Mouse (Mus musculus): ENCODE results near the gene Ercc1. TPM values are rescaled to one million over a fixed set of nuclear protein-coding genes. Genes with fewer than 3 reads are reported as not detected.

Gene Ercc1
- polyA plus RNA-seq, 1 experiment from 2014 or later: 102 TPM

GRCm38 (mm10) chr7:19319458-19319857 lies 25.1 kb upstream of the Ercc1 start:
- H3K9me3 ChIP-seq (ENCODE audit: control insufficient read depth, low read length): no peaks in the 10 kb centered on the region
- no peaks in the 10 kb centered on the region for H3K36me3 ChIP-seq (ENCODE audit: control insufficient read depth, insufficient read depth, low read length)
- peak overlapping the region; percentile 56 for H3K9ac ChIP-seq (ENCODE audit: low read depth, low read length)
- H3K27ac ChIP-seq (ENCODE audit: low read depth, low read length): no peak overlapping the region
- 19% methylated on average over 9 of the region's 9 CpGs for WGBS
- ATAC-seq (ENCODE audit: low FRiP score, low TSS enrichment): peak; percentile 63
- peaks cover 10% of the 10 kb centered on the region; the same call in 1 of the 2 replicates for H3K27me3 ChIP-seq (ENCODE audit: control insufficient read depth, insufficient read depth, low read length)
- peak overlapping the region; percentile 65 for H3K4me2 ChIP-seq (replicated peaks; ENCODE audit: low read depth, low read length)
- H3K4me1 ChIP-seq (ENCODE audit: control insufficient read depth, insufficient read depth, low read length): 0 out of 2 replicates have a peak, but pooled peaks cover 4% of the 10 kb centered on the region
- peak overlapping the region; percentile 36 for H3K4me3 ChIP-seq (ENCODE audit: low read length)

GRCm38 (mm10) chr7:19319906-19320305 lies 24.7 kb upstream of the Ercc1 start:
- peak overlapping the region; percentile 65 for H3K4me2 ChIP-seq (replicated peaks; ENCODE audit: low read depth, low read length)
- H3K36me3 ChIP-seq (ENCODE audit: control insufficient read depth, insufficient read depth, low read length): no peaks in the 10 kb centered on the region
- peaks cover 10% of the 10 kb centered on the region; the same call in 1 of the 2 replicates for H3K27me3 ChIP-seq (ENCODE audit: control insufficient read depth, insufficient read depth, low read length)
- H3K9ac ChIP-seq (ENCODE audit: low read depth, low read length): peak overlapping the region; percentile 56
- H3K4me3 ChIP-seq (ENCODE audit: low read length): peak overlapping the region; percentile 36
- peak; percentile 94 for ATAC-seq (ENCODE audit: low FRiP score, low TSS enrichment)
- H3K27ac ChIP-seq (ENCODE audit: low read depth, low read length): no peak overlapping the region
- 0 out of 2 replicates have a peak, but pooled peaks cover 4% of the 10 kb centered on the region for H3K4me1 ChIP-seq (ENCODE audit: control insufficient read depth, insufficient read depth, low read length)
- under 1% methylated on average over 40 of the region's 41 CpGs for WGBS
- H3K9me3 ChIP-seq (ENCODE audit: control insufficient read depth, low read length): no peaks in the 10 kb centered on the region

- H3K4me1 ChIP-seq (ENCODE audit: control insufficient read depth, insufficient read depth, low read length): 0 out of 2 replicates have a peak, but pooled peaks cover 4% of the 10 kb centered on the region
- no peak for ATAC-seq (ENCODE audit: low FRiP score, low TSS enrichment)
- H3K9ac ChIP-seq (ENCODE audit: low read depth, low read length): peak overlapping the region; percentile 40; the same call in 1 of the 2 replicates
- H3K36me3 ChIP-seq (ENCODE audit: control insufficient read depth, insufficient read depth, low read length): no peaks in the 10 kb centered on the region
- H3K4me3 ChIP-seq (ENCODE audit: low read length): peak overlapping the region; percentile 36; the same call in 1 of the 2 replicates
- H3K27me3 ChIP-seq (ENCODE audit: control insufficient read depth, insufficient read depth, low read length): peaks cover 10% of the 10 kb centered on the region; the same call in 1 of the 2 replicates
- no peak overlapping the region for H3K27ac ChIP-seq (ENCODE audit: low read depth, low read length)
- WGBS: 39% methylated on average over 7 of the region's 7 CpGs
- H3K4me2 ChIP-seq (replicated peaks; ENCODE audit: low read depth, low read length): peak overlapping the region; percentile 65
- no peaks in the 10 kb centered on the region for H3K9me3 ChIP-seq (ENCODE audit: control insufficient read depth, low read length)
These were observed 23.9 kb upstream of the Ercc1 start for GRCm38 (mm10) chr7:19320637-19321036.

DNA sequence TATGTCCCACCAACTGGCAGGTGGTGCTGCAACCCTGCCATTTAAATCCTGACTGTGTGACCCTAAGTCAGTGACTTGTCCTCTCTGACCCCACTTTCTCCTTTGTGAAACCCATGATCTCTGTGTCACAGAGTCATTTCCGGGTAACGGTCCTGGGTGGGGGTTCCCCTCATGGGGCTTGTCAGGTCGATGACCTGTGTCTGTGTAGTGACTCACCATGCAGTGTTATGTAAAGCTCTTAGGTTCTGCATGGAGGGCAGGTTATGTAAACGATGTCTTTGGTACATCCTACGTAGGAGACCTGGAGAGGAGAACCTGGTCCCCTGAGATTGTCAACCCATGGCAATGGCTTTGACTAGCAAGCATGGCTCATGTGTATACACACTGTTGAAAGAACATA lies 23.1 kb upstream of the Ercc1 start:
- no peak for ATAC-seq (ENCODE audit: low FRiP score, low TSS enrichment)
- WGBS: 40% methylated on average over 5 of the region's 5 CpGs
- H3K4me3 ChIP-seq (ENCODE audit: low read length): no peak overlapping the region

GRCm38 (mm10) chr7:19322489-19322888 lies 22.1 kb upstream of the Ercc1 start:
- Histone ChIP-seq H3K4me2 (replicated peaks; ENCODE audit: low read depth, low read length) (no peak overlapping the region), H3K27me3 (ENCODE audit: control insufficient read depth, insufficient read depth, low read length) (peaks cover 10% of the 10 kb centered on the region; the same call in 1 of the 2 replicates), H3K36me3 (ENCODE audit: control insufficient read depth, insufficient read depth, low read length) (no peaks in the 10 kb centered on the region), H3K27ac (ENCODE audit: low read depth, low read length) (no peak overlapping the region), H3K9me3 (ENCODE audit: control insufficient read depth, low read length) (no peaks in the 10 kb centered on the region), H3K4me1 (ENCODE audit: control insufficient read depth, insufficient read depth, low read length) (peaks cover 15% of the 10 kb centered on the region), H3K4me3 (ENCODE audit: low read length) (no peak overlapping the region), H3K9ac (ENCODE audit: low read depth, low read length) (no peak overlapping the region)
- ATAC-seq (ENCODE audit: low FRiP score, low TSS enrichment): no peak
- WGBS: 42% methylated on average over 9 of the region's 9 CpGs

More for the DNA sequence above, 23.1 kb upstream of the Ercc1 start:
- Histone ChIP-seq H3K9me3 (ENCODE audit: control insufficient read depth, low read length) (no peaks in the 10 kb centered on the region), H3K9ac (ENCODE audit: low read depth, low read length) (no peak overlapping the region), H3K4me2 (replicated peaks; ENCODE audit: low read depth, low read length) (no peak overlapping the region), H3K27ac (ENCODE audit: low read depth, low read length) (no peak overlapping the region), H3K36me3 (ENCODE audit: control insufficient read depth, insufficient read depth, low read length) (no peaks in the 10 kb centered on the region), H3K27me3 (ENCODE audit: control insufficient read depth, insufficient read depth, low read length) (peaks cover 10% of the 10 kb centered on the region; the same call in 1 of the 2 replicates), H3K4me1 (ENCODE audit: control insufficient read depth, insufficient read depth, low read length) (peaks cover 8% of the 10 kb centered on the region; the same call in 1 of the 2 replicates)

- H3K9ac ChIP-seq (ENCODE audit: low read depth, low read length): no peak overlapping the region
These were observed 20.4 kb upstream of the Ercc1 start for GRCm38 (mm10) chr7:19324221-19324620.

DNA sequence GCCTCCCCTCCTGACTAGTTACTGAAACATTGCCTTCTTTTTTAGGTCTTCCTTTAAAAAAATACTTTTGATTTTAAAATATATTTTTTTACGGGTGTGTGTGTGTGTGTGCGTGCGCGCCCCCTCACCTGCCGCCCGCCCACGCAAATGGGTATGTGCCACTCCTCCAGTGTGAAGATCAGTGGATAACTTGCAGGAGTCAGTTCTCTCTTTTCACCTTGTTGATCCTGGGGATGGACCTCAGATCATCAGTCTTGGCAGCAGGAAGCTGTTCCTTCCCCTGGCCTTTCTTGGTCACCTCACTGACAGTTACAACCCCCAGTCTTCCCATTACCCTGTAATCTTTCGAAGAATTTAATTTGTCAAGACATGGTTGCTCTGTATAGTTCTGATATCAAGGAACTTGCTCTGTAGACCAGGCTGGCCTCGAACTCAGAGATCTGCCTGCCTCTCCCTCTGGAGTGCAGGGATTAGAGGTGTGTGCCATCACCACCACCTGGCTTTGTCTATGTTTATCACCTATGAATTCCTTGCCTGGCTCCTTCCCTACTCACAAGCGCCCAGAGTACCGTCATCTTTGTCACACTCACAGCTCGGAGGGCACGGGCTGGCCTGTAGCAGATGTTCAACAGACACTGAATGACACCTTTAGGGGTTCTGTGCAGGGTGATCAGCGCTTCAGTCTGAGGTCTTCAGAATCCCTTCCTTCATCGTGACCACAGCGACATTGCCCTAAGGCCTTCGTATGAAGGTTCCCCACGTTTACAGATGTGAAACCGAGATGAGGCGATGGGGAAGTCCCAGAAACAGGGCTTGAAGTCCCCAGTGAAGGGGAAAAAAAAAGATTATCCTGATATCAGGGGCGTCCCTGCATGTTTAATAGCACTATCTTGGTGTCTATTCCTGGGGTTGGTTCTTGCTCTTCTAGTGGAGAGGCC lies 19.0 kb upstream of the Ercc1 start:
- Histone ChIP-seq H3K4me1 (ENCODE audit: control insufficient read depth, insufficient read depth, low read length) (peaks cover 14% of the 10 kb centered on the region), H3K9ac (ENCODE audit: low read depth, low read length) (no peak overlapping the region), H3K27ac (ENCODE audit: low read depth, low read length) (no peak overlapping the region; the same call in 1 of the 2 replicates), H3K36me3 (ENCODE audit: control insufficient read depth, insufficient read depth, low read length) (no peaks in the 10 kb centered on the region), H3K27me3 (ENCODE audit: control insufficient read depth, insufficient read depth, low read length) (peaks cover 3% of the 10 kb centered on the region; the same call in 1 of the 2 replicates), H3K9me3 (ENCODE audit: control insufficient read depth, low read length) (no peaks in the 10 kb centered on the region), H3K4me2 (replicated peaks; ENCODE audit: low read depth, low read length) (peak overlapping the region; percentile 73; the same call in 1 of the 2 replicates), H3K4me3 (ENCODE audit: low read length) (no peak overlapping the region)
- WGBS: 74% methylated on average over 21 of the region's 21 CpGs
- ATAC-seq (ENCODE audit: low FRiP score, low TSS enrichment): no peak

More at GRCm38 (mm10) chr7:19324221-19324620, 20.4 kb upstream of the Ercc1 start:
- ATAC-seq (ENCODE audit: low FRiP score, low TSS enrichment): no peak
- no peak overlapping the region for H3K27ac ChIP-seq (ENCODE audit: low read depth, low read length)
- WGBS: 90% methylated on average over 11 of the region's 11 CpGs
- no peaks in the 10 kb centered on the region for H3K9me3 ChIP-seq (ENCODE audit: control insufficient read depth, low read length)
- H3K36me3 ChIP-seq (ENCODE audit: control insufficient read depth, insufficient read depth, low read length): no peaks in the 10 kb centered on the region
- peaks cover 17% of the 10 kb centered on the region for H3K4me1 ChIP-seq (ENCODE audit: control insufficient read depth, insufficient read depth, low read length)
- H3K4me3 ChIP-seq (ENCODE audit: low read length): no peak overlapping the region
- H3K4me2 ChIP-seq (replicated peaks; ENCODE audit: low read depth, low read length): no peak overlapping the region
- H3K27me3 ChIP-seq (ENCODE audit: control insufficient read depth, insufficient read depth, low read length): peaks cover 3% of the 10 kb centered on the region; the same call in 1 of the 2 replicates

GRCm38 (mm10) chr7:19326359-19326758 lies 18.2 kb upstream of the Ercc1 start:
- Histone ChIP-seq H3K9me3 (ENCODE audit: control insufficient read depth, low read length) (no peaks in the 10 kb centered on the region), H3K4me2 (replicated peaks; ENCODE audit: low read depth, low read length) (peak overlapping the region; percentile 73), H3K4me1 (ENCODE audit: control insufficient read depth, insufficient read depth, low read length) (peaks cover 14% of the 10 kb centered on the region), H3K27me3 (ENCODE audit: control insufficient read depth, insufficient read depth, low read length) (peaks cover 3% of the 10 kb centered on the region; the same call in 1 of the 2 replicates), H3K4me3 (ENCODE audit: low read length) (peak overlapping the region; percentile 37), H3K9ac (ENCODE audit: low read depth, low read length) (peak overlapping the region; percentile 47), H3K36me3 (ENCODE audit: control insufficient read depth, insufficient read depth, low read length) (no peaks in the 10 kb centered on the region), H3K27ac (ENCODE audit: low read depth, low read length) (peak overlapping the region; percentile 81)
- ATAC-seq (ENCODE audit: low FRiP score, low TSS enrichment): peak; percentile 71
- WGBS: 1% methylated on average over 20 of the region's 20 CpGs

Measured in kidney, embryonic 14.5 days (tissue).